Mouse (Mus musculus) MEL (cell line): ENCODE measurements around the gene Mfsd4b2. TPM values are rescaled to one million over a fixed set of nuclear protein-coding genes. Genes with fewer than 3 reads are reported as not detected.

Source experiments
- DNase-seq: peaks from one replicate; pipeline ENCODE4 v3.0.0; 2011; ENCODE audit warnings: low read depth, low spot score
- H3K27ac ChIP-seq: 2 replicates; pipeline ENCODE4 v1.5.1; 2012; ENCODE audit warnings: low read depth, mild to moderate bottlenecking, control low read depth, low read length, moderate library complexity; ENCODE audit not compliant: control insufficient read depth
- H3K27me3 ChIP-seq, 2 experiments: fragments of 150-350 bp in 1 of 2; sonication (generic) in 1 of 2; 2 replicates each; pipeline ENCODE4 v1.6.1; 2012; ENCODE audit warnings: low read length in 2 of 2, mild to moderate bottlenecking in 2 of 2, improper control_type of control experiment in 1 of 2, moderate library complexity in 1 of 2; ENCODE audit not compliant: insufficient read depth in 2 of 2, control insufficient read depth in 1 of 2
- H3K36me3 ChIP-seq, 2 experiments: 2 replicates each; pipeline ENCODE4 v1.6.1; 2012 to 2014; ENCODE audit warnings: low read length in 2 of 2, improper control_type of control experiment in 1 of 2, inconsistent platforms in 1 of 2, mild to moderate bottlenecking in 1 of 2; ENCODE audit not compliant: insufficient read depth in 2 of 2, control insufficient read depth in 1 of 2
- H3K4me1 ChIP-seq, 2 experiments: fragments of 150-350 bp in 1 of 2; sonication (generic) in 1 of 2; 2 replicates each; pipeline ENCODE4 v1.6.1; 2012; ENCODE audit warnings: low read length in 2 of 2, improper control_type of control experiment in 1 of 2, mild to moderate bottlenecking in 1 of 2; ENCODE audit not compliant: insufficient read depth in 2 of 2, control insufficient read depth in 1 of 2
- H3K4me3 ChIP-seq, 2 experiments: fragments of 150-350 bp in 1 of 2; sonication (generic) in 1 of 2; 2 replicates each; pipeline ENCODE4 v1.5.1; 2012; ENCODE audit warnings: low read depth in 2 of 2, low read length in 2 of 2, mild to moderate bottlenecking in 2 of 2, moderate library complexity in 2 of 2, control low read depth in 1 of 2, improper control_type of control experiment in 1 of 2; ENCODE audit not compliant: control insufficient read depth in 1 of 2, insufficient read depth in 1 of 2
- H3K79me2 ChIP-seq: 2 replicates; pipeline ENCODE4 v1.6.1; 2012; ENCODE audit warnings: mild to moderate bottlenecking, low read length, moderate library complexity; ENCODE audit not compliant: control insufficient read depth, poor library complexity, insufficient read depth
- H3K9ac ChIP-seq: 2 replicates; pipeline ENCODE4 v1.6.1; 2012; ENCODE audit warnings: low read depth, mild to moderate bottlenecking, control low read depth, low read length, moderate library complexity; ENCODE audit not compliant: control insufficient read depth, poor library complexity, severe bottlenecking
- H3K9me3 ChIP-seq: fragments of 150-350 bp; sonication (generic); replicated peaks from 2 replicates; pipeline ENCODE4 v1.6.1; 2012; ENCODE audit warnings: mild to moderate bottlenecking, low read length, improper control_type of control experiment, moderate library complexity; ENCODE audit not compliant: insufficient read depth
- BHLHE40 ChIP-seq: IDR thresholded peaks from 2 replicates; pipeline ENCODE4 v1.6.1; 2012; ENCODE audit warnings: low read depth, mild to moderate bottlenecking, inconsistent platforms, low read length, improper control_type of control experiment, borderline replicate concordance
- CHD2 ChIP-seq: IDR thresholded peaks from 2 replicates; pipeline ENCODE4 v1.6.1; 2011; ENCODE audit warnings: low read length, improper control_type of control experiment
- CTCF ChIP-seq, 3 experiments: IDR thresholded peaks in 2 of 3; conservative IDR thresholded peaks in 1 of 3; 2 replicates each; pipeline ENCODE4 v1.5.1; 2011 to 2012; ENCODE audit warnings: low read length in 3 of 3, low read depth in 2 of 3, mild to moderate bottlenecking in 2 of 3, improper control_type of control experiment in 1 of 3, inconsistent platforms in 1 of 3, mixed read lengths in 1 of 3, moderate library complexity in 1 of 3; ENCODE audit not compliant: control insufficient read depth in 1 of 3, insufficient read depth in 1 of 3, poor library complexity in 1 of 3, severe bottlenecking in 1 of 3
- ELF1 ChIP-seq: IDR thresholded peaks from 2 replicates; pipeline ENCODE4 v1.6.1; 2014; ENCODE audit warnings: low read depth, mild to moderate bottlenecking, inconsistent platforms, low read length, improper control_type of control experiment, moderate library complexity
- EP300 ChIP-seq, 2 experiments: IDR thresholded peaks; 2 replicates each; pipeline ENCODE4 v1.6.1; 2011; ENCODE audit warnings: improper control_type of control experiment in 2 of 2, low read length in 2 of 2, low read depth in 1 of 2, mild to moderate bottlenecking in 1 of 2
- GABPA ChIP-seq: IDR thresholded peaks from 2 replicates; pipeline ENCODE4 v1.6.1; 2012; ENCODE audit warnings: low read depth, mild to moderate bottlenecking, inconsistent platforms, low read length, improper control_type of control experiment, moderate library complexity
- HCFC1 ChIP-seq: IDR thresholded peaks from 2 replicates; pipeline ENCODE4 v1.6.1; 2012; ENCODE audit warnings: low read depth, mild to moderate bottlenecking, inconsistent platforms, low read length, improper control_type of control experiment, moderate library complexity
- MAX ChIP-seq: IDR thresholded peaks from 2 replicates; pipeline ENCODE4 v1.6.1; 2011; ENCODE audit warnings: low read length, improper control_type of control experiment
- MAZ ChIP-seq: IDR thresholded peaks from 2 replicates; pipeline ENCODE4 v1.6.1; 2012; ENCODE audit warnings: low read depth, mild to moderate bottlenecking, inconsistent platforms, low read length, improper control_type of control experiment
- MXI1 ChIP-seq: IDR thresholded peaks from 2 replicates; pipeline ENCODE4 v1.6.1; 2011; ENCODE audit warnings: mild to moderate bottlenecking, low read depth, low read length, improper control_type of control experiment
- NELFE ChIP-seq: IDR thresholded peaks from 2 replicates; pipeline ENCODE4 v1.6.1; 2011; ENCODE audit warnings: low read depth, low read length, improper control_type of control experiment
- POLR2AphosphoS2 ChIP-seq: IDR thresholded peaks from 2 replicates; pipeline ENCODE4 v1.6.1; 2011; ENCODE audit warnings: low read length, improper control_type of control experiment
- RAD21 ChIP-seq: IDR thresholded peaks from 2 replicates; pipeline ENCODE4 v1.6.1; 2011; ENCODE audit warnings: mild to moderate bottlenecking, low read depth, low read length, improper control_type of control experiment
- RCOR1 ChIP-seq: IDR thresholded peaks from 2 replicates; pipeline ENCODE4 v1.6.1; 2012; ENCODE audit warnings: low read depth, mild to moderate bottlenecking, inconsistent platforms, low read length, improper control_type of control experiment
- SMC3 ChIP-seq: IDR thresholded peaks from 2 replicates; pipeline ENCODE4 v1.6.1; 2011; ENCODE audit warnings: low read depth, low read length, improper control_type of control experiment
- TAL1 ChIP-seq: IDR thresholded peaks from 2 replicates; pipeline ENCODE4 v1.6.1; 2012; ENCODE audit warnings: mild to moderate bottlenecking, inconsistent platforms, low read length, moderate library complexity, mixed read lengths
- TBP ChIP-seq: IDR thresholded peaks from 2 replicates; pipeline ENCODE4 v1.8.0; 2011; ENCODE audit warnings: low read depth, low read length, improper control_type of control experiment
- UBTF ChIP-seq: IDR thresholded peaks from 2 replicates; pipeline ENCODE4 v1.6.1; 2012; ENCODE audit warnings: low read depth, mild to moderate bottlenecking, inconsistent platforms, low read length, improper control_type of control experiment, moderate library complexity, borderline replicate concordance; ENCODE audit not compliant: insufficient read depth
- USF1 ChIP-seq: IDR thresholded peaks from 2 replicates; pipeline ENCODE4 v1.6.1; 2014; ENCODE audit warnings: low read depth, mild to moderate bottlenecking, inconsistent platforms, low read length, improper control_type of control experiment, moderate library complexity
- ZC3H11A ChIP-seq: IDR thresholded peaks from 2 replicates; pipeline ENCODE4 v1.6.1; 2012; ENCODE audit warnings: low read depth, mild to moderate bottlenecking, inconsistent platforms, low read length, improper control_type of control experiment
- ZMIZ1 ChIP-seq: IDR thresholded peaks from 2 replicates; pipeline ENCODE4 v1.6.1; 2012; ENCODE audit warnings: low read depth, mild to moderate bottlenecking, inconsistent platforms, low read length, improper control_type of control experiment, moderate library complexity
- ZNF384 ChIP-seq: IDR thresholded peaks from 2 replicates; pipeline ENCODE4 v1.6.1; 2012; ENCODE audit warnings: low read depth, mild to moderate bottlenecking, inconsistent platforms, low read length, improper control_type of control experiment
- polyA plus RNA-seq, 2 experiments: library from polyadenylated mRNA; stranded (reverse) in 1 of 2; unstranded in 1 of 2; fragments of >175 nt in 1 of 2; fragments of >200 nt in 1 of 2; gene quantifications; 2 replicates each; pipeline versions ENCODE4 v1.2.1 to v1.2.4; 2012; ENCODE audit warnings: low replicate concordance in 2 of 2, low read depth in 1 of 2; ENCODE audit not compliant: insufficient read length in 2 of 2, insufficient read depth in 1 of 2, missing spikeins in 1 of 2
- total RNA-seq: library from RNA; depleted of rRNA; stranded (reverse); fragments of 300-350 nt; gene quantifications from 2 replicates; pipeline ENCODE4 v1.2.3, GENCODE M21; 2012

The Mfsd4b2 gene
- total and polyA plus RNA-seq, 3 experiments, result not detected

DNA sequence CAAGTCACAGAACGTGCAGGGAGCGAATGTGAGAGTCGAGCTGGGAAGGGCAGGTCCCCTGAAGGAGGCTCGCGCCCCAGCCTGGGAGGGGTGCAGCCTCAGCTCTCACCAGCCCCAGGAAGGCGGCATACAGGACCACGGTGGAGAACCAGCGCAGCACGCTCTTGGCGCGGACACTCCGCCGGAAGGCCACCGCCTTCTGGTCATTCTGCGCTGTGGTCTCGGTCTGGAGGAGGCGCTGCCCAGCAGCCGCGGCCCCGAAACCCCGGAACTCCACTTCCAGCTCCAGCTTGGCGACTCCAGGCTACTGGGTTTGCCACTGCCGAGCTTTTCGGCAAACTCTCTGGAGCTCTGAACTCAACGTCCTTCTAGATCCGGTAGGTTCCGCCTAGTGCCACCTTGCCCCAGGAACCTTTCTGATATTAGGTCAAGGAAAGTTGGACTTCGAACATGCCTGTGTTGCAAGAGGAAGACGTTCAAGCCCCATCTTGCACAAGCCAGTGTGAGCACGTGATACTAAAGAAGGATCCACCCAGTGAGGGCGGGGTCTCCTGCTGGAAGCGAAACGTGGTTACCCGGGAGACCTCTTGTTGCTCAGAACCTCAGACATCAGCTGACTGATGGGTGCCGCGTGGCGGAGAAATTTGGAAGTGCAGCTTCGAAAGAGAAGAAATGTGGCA, 33.2 kb upstream of the Mfsd4b2 start, which contains the start of gene Mfsd4b3 (continued):
- TF ChIP-seq NELFE (no peak), ZC3H11A (no peak), USF1 (peak; percentile 92), UBTF (no peak), ZNF384 (no peak), ELF1 (no peak), ZMIZ1 (no peak), CHD2 (no peak), TAL1 (no peak), BHLHE40 (peak; percentile 57; the same call in 1 of the 2 replicates), GABPA (no peak), MAX (peak; percentile 89), MAZ (no peak), MXI1 (peak; percentile 87)

DNA sequence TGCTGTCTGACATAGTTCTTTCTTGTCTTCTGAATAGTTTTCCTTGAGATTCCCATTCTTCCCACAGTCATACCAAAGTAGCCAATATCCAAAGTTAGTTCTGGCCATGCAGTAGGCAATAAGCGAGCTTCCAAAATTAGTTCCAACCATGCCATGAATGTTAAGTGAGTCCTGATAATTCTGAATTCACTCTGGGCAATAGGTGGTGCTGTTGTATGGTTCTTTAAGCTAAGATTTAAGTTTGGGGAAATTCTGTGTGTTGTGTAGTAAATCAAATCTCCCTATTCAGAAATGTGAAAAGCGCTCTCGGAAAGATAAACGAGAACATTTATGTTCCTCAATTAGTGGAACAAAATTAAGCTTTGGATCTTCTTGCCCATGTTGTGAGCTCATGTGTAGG, 31.5 kb upstream of the Mfsd4b2 start:
- H3K27ac ChIP-seq, result no peak overlapping the region
- H3K36me3 ChIP-seq, result peaks cover 0 to 5% of the 10 kb centered on the region in 2 experiments; a peak in 2 of 4 replicates
- H3K4me3 ChIP-seq, result no peak overlapping the region
- TF ChIP-seq SMC3 (peak; percentile 70), RCOR1 (no peak), CHD2 (no peak), ZC3H11A (peak; percentile 58; the same call in 1 of the 2 replicates), TBP (no peak), CTCF (IDR thresholded peaks at IDR 0.05 in 2 of 3, conservative IDR thresholded peaks at IDR 0.05 in 1 of 3; ENCODE audit: control insufficient read depth in 1 of 3, insufficient read depth in 1 of 3, low read depth in 2 of 3, low read length in 3 of 3, poor library complexity in 1 of 3, severe bottlenecking in 1 of 3) (peak in 2 of 3 experiments; percentile 20 to 78; a peak in 2 of 6 replicates), ZMIZ1 (no peak), HCFC1 (no peak), POLR2AphosphoS2 (no peak), EP300 (IDR thresholded peaks at IDR 0.05; ENCODE audit: low read depth in 1 of 2, low read length in 2 of 2) (no peak), RAD21 (peak; percentile 83), MXI1 (no peak)
- H3K9me3 ChIP-seq, result no peaks in the 10 kb centered on the region
- DNase-seq, result peak; percentile 54
- no peaks in the 10 kb centered on the region; a peak in 1 of 4 replicates for H3K27me3 ChIP-seq
- H3K9ac ChIP-seq, result no peak overlapping the region
- H3K4me1 ChIP-seq, result peaks cover 0 to 6% of the 10 kb centered on the region in 2 experiments; a peak in 2 of 4 replicates
- no peaks in the 10 kb centered on the region for H3K79me2 ChIP-seq
